Mouse (Mus musculus): ENCODE results near the gene Tmem121b. TPM values are rescaled to one million over a fixed set of nuclear protein-coding genes. Genes with fewer than 3 reads are reported as not detected.

Tmem121b gene
- polyA plus RNA-seq (2015; fragmentation: Nextera tagmentation; extraction: Ambion mirVana), result 0.04 TPM in 1 of 2 replicates, not detected in the other

DNA sequence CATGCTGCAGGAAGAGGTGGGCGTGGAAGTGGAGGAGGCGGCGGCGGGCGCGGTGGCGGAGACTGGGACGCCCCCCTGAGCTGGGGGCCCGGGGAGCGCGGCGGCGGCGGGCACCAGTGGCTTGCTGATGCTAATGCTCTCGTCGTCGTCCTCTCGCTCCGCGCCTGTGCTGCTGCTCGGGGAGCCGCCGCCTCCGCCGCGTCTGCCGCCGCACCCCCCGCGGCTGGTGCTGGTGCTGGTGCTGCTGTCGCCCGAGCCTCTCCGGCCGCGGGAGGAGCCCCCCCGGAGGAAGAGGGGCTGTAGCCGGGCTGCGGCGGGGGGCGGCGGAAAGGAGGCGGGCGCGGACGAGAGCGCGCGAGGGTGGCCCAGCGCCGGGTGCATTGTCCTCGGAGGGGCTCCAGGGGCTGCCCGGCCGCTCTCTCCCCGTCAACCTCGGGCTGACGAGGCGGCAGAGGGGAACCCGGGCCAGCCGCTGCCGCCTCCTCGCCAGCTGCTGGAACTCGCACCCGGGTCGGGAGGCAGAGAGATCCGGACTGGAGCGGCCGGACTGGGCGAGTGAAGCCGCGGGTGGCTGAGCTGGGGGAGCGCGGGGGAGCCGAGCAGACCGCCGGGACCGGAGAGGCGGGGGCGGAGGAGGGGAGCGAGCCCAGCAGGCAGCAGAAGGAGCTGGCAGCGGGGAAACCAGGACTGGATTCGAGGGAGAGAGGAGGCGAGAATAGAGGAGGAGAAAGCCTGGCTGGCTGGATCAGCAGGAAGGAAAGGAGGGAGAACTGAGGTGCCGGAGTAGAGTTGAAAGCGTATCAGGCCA is at the start of gene Tmem121b:
Tmem121b (minus strand) TSS at position 434 of the 808 bp plus-strand sequence.

DNA sequence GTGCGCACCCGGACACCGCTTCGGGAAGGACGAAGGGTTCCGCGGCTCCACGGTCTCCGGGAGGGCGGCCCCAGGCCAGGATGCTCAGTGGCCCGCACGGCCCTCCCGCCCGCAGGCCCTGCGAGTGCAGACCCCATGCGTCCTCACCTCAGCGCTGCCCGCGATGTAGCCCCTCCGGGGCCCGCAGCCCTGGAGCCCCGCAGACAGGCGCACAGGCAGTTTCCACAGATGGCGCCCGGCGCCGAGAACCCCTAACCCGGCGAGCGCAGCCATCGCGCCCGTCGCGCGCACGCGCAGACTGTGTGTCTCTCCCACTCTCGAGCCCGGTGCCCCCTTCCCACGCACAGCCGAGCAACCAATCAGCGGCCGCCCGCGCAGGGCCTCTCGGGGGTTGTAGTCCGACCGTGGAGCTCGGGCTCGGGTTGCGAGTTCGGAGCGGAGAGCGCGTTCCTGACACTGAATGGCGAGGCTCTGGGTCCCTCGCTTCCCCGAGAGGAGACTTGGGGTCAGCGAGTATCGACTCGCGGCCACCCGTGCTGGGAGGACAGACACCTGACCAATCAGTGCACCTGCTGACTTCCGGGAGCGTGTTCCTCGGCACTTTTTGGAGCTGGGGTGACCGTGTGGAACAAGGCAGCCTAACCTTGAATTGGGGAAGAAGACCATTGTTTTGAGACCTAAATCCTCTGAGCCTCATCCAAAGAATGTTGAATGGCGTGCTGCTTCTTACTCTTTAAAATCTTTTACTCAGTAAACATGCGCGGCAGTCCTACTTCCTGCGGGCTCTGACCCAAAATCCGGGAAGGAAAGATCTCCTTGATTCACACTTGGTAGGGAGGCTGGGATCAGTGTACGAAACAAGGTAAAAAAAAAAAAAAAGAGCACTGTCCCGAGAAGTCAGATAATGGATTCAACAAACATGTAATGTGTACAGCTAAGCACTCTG is 37.7 kb upstream of the Tmem121b start, which contains the start of gene Hdhd5:
Hdhd5 (minus strand) TSS at position 300 of the 946 bp plus-strand sequence.

DNA sequence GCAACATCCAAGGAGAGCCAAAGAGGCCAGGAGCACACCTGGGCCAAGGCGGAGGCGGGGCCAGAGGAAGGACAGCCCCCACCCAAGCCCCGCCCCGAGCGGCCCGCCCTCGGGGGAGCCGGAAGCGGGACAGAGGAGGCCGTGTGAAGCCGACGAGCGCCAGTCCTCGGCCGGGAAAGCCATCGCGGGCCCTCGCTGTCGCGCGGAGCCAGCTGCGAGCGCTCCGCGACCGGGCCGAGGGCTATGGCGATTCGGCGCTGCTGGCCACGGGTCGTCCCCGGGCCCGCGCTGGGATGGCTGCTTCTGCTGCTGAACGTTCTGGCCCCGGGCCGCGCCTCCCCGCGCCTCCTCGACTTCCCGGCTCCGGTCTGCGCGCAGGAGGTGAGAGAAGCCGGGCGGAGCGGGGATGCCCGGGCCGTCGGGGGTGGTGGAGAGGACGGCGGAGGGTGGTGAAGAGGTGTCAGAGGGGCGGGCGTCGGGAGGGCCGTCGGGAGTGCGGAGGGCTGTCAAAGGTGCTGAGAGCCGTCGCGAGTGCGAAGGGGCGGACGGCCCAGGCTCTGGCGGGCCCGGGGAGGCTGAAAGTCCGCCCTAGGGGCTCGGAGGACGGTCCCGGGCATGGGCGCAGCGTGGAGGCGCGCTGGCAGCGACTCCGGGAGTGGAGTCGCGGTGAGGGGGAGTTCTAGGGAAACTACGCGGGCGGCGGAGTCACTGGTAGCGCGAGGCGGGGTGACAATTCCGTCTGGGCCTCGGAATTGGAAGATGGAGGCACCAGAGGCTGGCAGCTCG is 30.3 kb downstream of the Tmem121b start, which contains the start of gene Il17ra:
Il17ra (plus strand) TSS at position 162 of the 786 bp plus-strand sequence.

Other genes with a start within 250 kb of the Tmem121b start
- gene D330020A13Rik, start 199.4 kb downstream of the Tmem121b start, polyA plus RNA-seq (2015; fragmentation: Nextera tagmentation; extraction: Ambion mirVana), result 0.69 and 0.86 TPM in 2 replicates
- 0.50 and 0.52 TPM in 2 replicates for gene B4galnt3, start 199.2 kb downstream of the Tmem121b start, polyA plus RNA-seq (2015; fragmentation: Nextera tagmentation; extraction: Ambion mirVana)
- gene Kdm5a, start 129.7 kb downstream of the Tmem121b start, polyA plus RNA-seq (2015; fragmentation: Nextera tagmentation; extraction: Ambion mirVana), result 20.8 and 22.0 TPM in 2 replicates
- 12.7 and 14.4 TPM in 2 replicates for gene Ccdc77, start 129.4 kb downstream of the Tmem121b start, polyA plus RNA-seq (2015; fragmentation: Nextera tagmentation; extraction: Ambion mirVana)
- gene Il17ra, start 30.6 kb downstream of the Tmem121b start, polyA plus RNA-seq (2015; fragmentation: Nextera tagmentation; extraction: Ambion mirVana), result 1.9 and 2.4 TPM in 2 replicates
- 12.5 and 14.2 TPM in 2 replicates for gene Hdhd5, start 37.5 kb upstream of the Tmem121b start, polyA plus RNA-seq (2015; fragmentation: Nextera tagmentation; extraction: Ambion mirVana)
- gene Cecr2, start 172.6 kb upstream of the Tmem121b start, polyA plus RNA-seq (2015; fragmentation: Nextera tagmentation; extraction: Ambion mirVana), result 2.0 and 3.4 TPM in 2 replicates